Mouse (Mus musculus) mouse trophoblast stem cell (cell line): ENCODE measurements at regions not wholly inside any gene's neighbourhood (a gene's known extent, or its start where the extent isn't known, plus 50 kb on each side); places are given as distances from the start of the nearest gene placed in this dataset.

ENCODE experiments used
- in situ Hi-C, 2 experiments: fragments of 300-500 bp; cut with MseI, MboI; formaldehyde crosslinking; loops; 2 replicates in 1 of 2; 3 replicates in 1 of 2; pipeline ENCODE4 v1.15.1; 2025

- in situ Hi-C loops = no loop called here
Observed at GRCm38 (mm10) chr13:115287371-115287770, 185.6 kb upstream of the Itga1 start.

GRCm38 (mm10) chr13:115266164-115266563 is 164.4 kb upstream of the Itga1 start:
- in situ Hi-C loops = no loop called here

GRCm38 (mm10) chr13:115257345-115257744 is 155.6 kb upstream of the Itga1 start:
- in situ Hi-C loops = no loop called here

- in situ Hi-C loops = no loop called here
Observed at GRCm38 (mm10) chr13:115252541-115252940, 150.8 kb upstream of the Itga1 start.

- in situ Hi-C loops = loop anchor here (25.0 kb wide), 1 partner anchor 1480 kb away; no protein-coding TSS in a partner anchor
Observed at GRCm38 (mm10) chr13:115231981-115232380, 130.2 kb upstream of the Itga1 start.

- in situ Hi-C loops = loop anchor here (25.0 kb wide), 1 partner anchor 1482 kb away; no protein-coding TSS in a partner anchor
Observed at GRCm38 (mm10) chr13:115230494-115230893, 128.7 kb upstream of the Itga1 start.

GRCm38 (mm10) chr13:115226824-115227223 is 125.1 kb upstream of the Itga1 start:
- in situ Hi-C loops = loop anchor here (25.0 kb wide), 1 partner anchor 1485 kb away; no protein-coding TSS in a partner anchor

GRCm38 (mm10) chr13:115219701-115220100 is 117.9 kb upstream of the Itga1 start:
- in situ Hi-C loops = loop anchor here (10.0 to 25.0 kb wide), 2 partner anchors 232 to 235 kb away; no protein-coding TSS in a partner anchor

GRCm38 (mm10) chr13:115211285-115211684 is 109.5 kb upstream of the Itga1 start:
- in situ Hi-C loops = loop anchor here (10.0 to 25.0 kb wide), 2 partner anchors 224 to 226 kb away; no protein-coding TSS in a partner anchor

GRCm38 (mm10) chr13:115210643-115211208 is 109.0 kb upstream of the Itga1 start:
- in situ Hi-C loops = loop anchor here (10.0 to 25.0 kb wide), 2 partner anchors 223 to 226 kb away; no protein-coding TSS in a partner anchor

GRCm38 (mm10) chr13:115209402-115210192 is 107.8 kb upstream of the Itga1 start:
- in situ Hi-C loops = loop anchor here (10.0 to 25.0 kb wide), 2 partner anchors 222 to 225 kb away; no protein-coding TSS in a partner anchor

GRCm38 (mm10) chr13:115206723-115207122 is 105.0 kb upstream of the Itga1 start:
- in situ Hi-C loops = loop anchor here in 1 of 2 experiments (25.0 kb wide), 1 partner anchor 219 kb away; no protein-coding TSS in a partner anchor

GRCm38 (mm10) chr13:115199166-115199565 is 97.4 kb upstream of the Itga1 start:
- in situ Hi-C loops = no loop called here

GRCm38 (mm10) chr13:115188066-115188465 is 86.3 kb upstream of the Itga1 start:
- in situ Hi-C loops = no loop called here

- in situ Hi-C loops = no loop called here
Observed at GRCm38 (mm10) chr13:115187356-115187755, 85.6 kb upstream of the Itga1 start.

- in situ Hi-C loops = no loop called here
Observed at GRCm38 (mm10) chr13:115182211-115182870, 80.6 kb upstream of the Itga1 start.

GRCm38 (mm10) chr13:115178175-115178917 is 76.6 kb upstream of the Itga1 start:
- in situ Hi-C loops = no loop called here

GRCm38 (mm10) chr13:115171347-115172062 is 69.7 kb upstream of the Itga1 start:
- in situ Hi-C loops = no loop called here

- in situ Hi-C loops = no loop called here
Observed at GRCm38 (mm10) chr13:115165981-115166380, 64.2 kb upstream of the Itga1 start.

- in situ Hi-C loops = no loop called here
Observed at GRCm38 (mm10) chr13:115162689-115163413, 61.1 kb upstream of the Itga1 start.
